Mouse (Mus musculus) thymus, adult 2 months (tissue): ENCODE results near the gene Arnt.

Experiments
- CTCF ChIP-seq: fragments of 200-500 bp; IDR thresholded peaks from 2 replicates; pipeline ENCODE4 v1.5.1; 2012; ENCODE audit warnings: mild to moderate bottlenecking, control low read depth, low read length, moderate library complexity, borderline replicate concordance; ENCODE audit not compliant: control insufficient read depth, poor library complexity, insufficient read depth; ENCODE audit errors: extremely low read depth
- POLR2A ChIP-seq: fragments of 200-500 bp; IDR thresholded peaks from 2 replicates; pipeline ENCODE4 v1.6.1; 2012; ENCODE audit warnings: mild to moderate bottlenecking, low read length, control low read depth, moderate library complexity; ENCODE audit not compliant: control insufficient read depth, poor library complexity, insufficient read depth; ENCODE audit errors: extremely low read depth

- TF ChIP-seq POLR2A: no peak
- TF ChIP-seq CTCF: no peak
These were observed 25.2 kb downstream of the Arnt start for GRCm38 (mm10) chr3:95459381-95459780.
